29 mouse cellular contexts compared by ENCODE assay signal in genomic region chr10:15321480-15321879, GRCm38 (mm10).
DNase-seq lines count a peak whose midpoint lies in the region; ATAC-seq and TF ChIP-seq lines count a peak whose summit lies in the region.
"Had no signal": no experiment of that assay in that cellular context is flagged by ENCODE, and none has a peak within 500 bp of the region (broad histone marks: within the 10 kb centered on the region; RNA-seq: fewer than 3 reads in every experiment).

No protein-coding gene starts in this region.

- H3K9ac ChIP-seq in lung, postnatal 0 days (replicated peaks; ENCODE audit: low read depth) = no peak overlapping the region
- H3K9ac ChIP-seq: embryonic facial prominence, embryonic 13.5 days; embryonic facial prominence, embryonic 15.5 days; forebrain, embryonic 13.5 days; forebrain, embryonic 15.5 days; forebrain, postnatal 0 days had no signal

- H3K4me2 ChIP-seq in lung, postnatal 0 days (replicated peaks; ENCODE audit: low read depth, low read length) = no peak overlapping the region
- H3K4me2 ChIP-seq: embryonic facial prominence, embryonic 13.5 days; embryonic facial prominence, embryonic 15.5 days; forebrain, embryonic 13.5 days; forebrain, embryonic 15.5 days had no signal

- H3K36me3 ChIP-seq in lung, postnatal 0 days (ENCODE audit: insufficient read depth, low read length) = no peaks in the 10 kb centered on the region
- H3K36me3 ChIP-seq: embryonic facial prominence, embryonic 13.5 days; embryonic facial prominence, embryonic 15.5 days; forebrain, embryonic 10.5 days; forebrain, embryonic 15.5 days; G1E had no signal

- no peak for TF ChIP-seq CTCF in lung, postnatal 0 days (IDR thresholded peaks at IDR 0.05)

- H3K4me3 ChIP-seq in lung, postnatal 0 days (ENCODE audit: low read depth, low read length) = no peak overlapping the region
- H3K4me3 ChIP-seq: embryonic facial prominence, embryonic 13.5 days; embryonic facial prominence, embryonic 15.5 days; erythroblast, embryonic 14.5 days; forebrain, embryonic 10.5 days; forebrain, embryonic 13.5 days; forebrain, embryonic 15.5 days had no signal

- no peaks in the 10 kb centered on the region for H3K4me1 ChIP-seq in lung, postnatal 0 days (ENCODE audit: insufficient read depth, low read depth, low read length)
- H3K4me1 ChIP-seq: embryonic facial prominence, embryonic 13.5 days; embryonic facial prominence, embryonic 15.5 days; forebrain, embryonic 10.5 days; forebrain, embryonic 13.5 days; forebrain, embryonic 15.5 days had no signal

- ATAC-seq in lung, postnatal 0 days = no peak
- peak; percentile 47; the same call in 1 of the 2 replicates for ATAC-seq in common myeloid progenitor, adult 5-6 weeks (replicated peaks; ENCODE audit: low read depth, poor library complexity, severe bottlenecking)
- ATAC-seq in megakaryocyte progenitor cell, adult 5-6 weeks (replicated peaks; ENCODE audit: poor library complexity) = peak; percentile 58
- ATAC-seq: activated CD4-positive, CD25-positive, alpha-beta regulatory T cell, adult 4 months; CD4-positive, CD25-positive, alpha-beta regulatory T cell, adult 4 months; forebrain, embryonic 13.5 days; forebrain, embryonic 15.5 days; forebrain, postnatal 0 days; Patski had no signal

- H3K9me3 ChIP-seq in lung, postnatal 0 days (ENCODE audit: low read length) = no peaks in the 10 kb centered on the region
- H3K9me3 ChIP-seq: embryonic facial prominence, embryonic 13.5 days; embryonic facial prominence, embryonic 15.5 days; forebrain, embryonic 10.5 days; forebrain, embryonic 13.5 days; forebrain, embryonic 15.5 days; G1E had no signal

- no peak for TF ChIP-seq EP300 in lung, postnatal 0 days (IDR thresholded peaks at IDR 0.05)

- no peaks in the 10 kb centered on the region for H3K27me3 ChIP-seq in lung, postnatal 0 days (replicated peaks; ENCODE audit: insufficient read depth, low read length)
- H3K27me3 ChIP-seq: CH12.LX; embryonic facial prominence, embryonic 13.5 days; embryonic facial prominence, embryonic 15.5 days; forebrain, embryonic 13.5 days; forebrain, embryonic 15.5 days; Patski had no signal

- DNase-seq in lung, postnatal 0 days (ENCODE audit: low spot score) = peak; percentile 6
- DNase-seq in lung, postnatal 14 days = no peak
- DNase-seq in 416B (ENCODE audit: low read depth) = peak; percentile 44
- no peak for DNase-seq in frontal cortex, postnatal 25 days (ENCODE audit: low spot score in 2 of 2)
- DNase-seq in spleen, postnatal 4 days (ENCODE audit: low spot score in 2 of 2) = no peak
- DNase-seq: adrenal gland, adult 8-10 months; adrenal gland, postnatal 14 days; adrenal gland, postnatal 36 days; B cell, adult 2 months; cerebellum, adult 11-12 months; cerebellum, adult 2 months; cerebellum, adult 9-10 months; cerebellum, postnatal 10 days; cerebellum, postnatal 25 days; embryo, embryonic 11 days; forebrain, postnatal 0 days had no signal

- H3K27ac ChIP-seq in lung, postnatal 0 days (ENCODE audit: low read length) = no peak overlapping the region
- H3K27ac ChIP-seq: embryonic facial prominence, embryonic 13.5 days; embryonic facial prominence, embryonic 15.5 days; forebrain, embryonic 10.5 days; forebrain, embryonic 13.5 days; forebrain, embryonic 15.5 days had no signal

Comparison
In these comparisons a context has a peak if more than half of its experiments do, and no peak if none do; other contexts are left out.
1. DNase-seq: peak in lung, postnatal 0 days (single experiment) and 416B (single experiment); none in lung, postnatal 14 days (single experiment), frontal cortex, postnatal 25 days (0 of 2) and spleen, postnatal 4 days (0 of 2).